Mouse (Mus musculus) erythroblast, embryonic 14.5 days (primary cell): ENCODE measurements around the gene Gm49601. TPM values are rescaled to one million over a fixed set of nuclear protein-coding genes. Genes with fewer than 3 reads are reported as not detected.
A peak's percentile ranks its signal among the peaks of the same experiment; 100 is the strongest.

ENCODE experiments used
- H3K27me3 ChIP-seq: 2 replicates; pipeline ENCODE4 v1.6.1; 2012; ENCODE audit warnings: inconsistent platforms; ENCODE audit not compliant: control insufficient read depth
- H3K36me3 ChIP-seq: 2 replicates; pipeline ENCODE4 v1.6.1; 2012; ENCODE audit warnings: mild to moderate bottlenecking, inconsistent platforms; ENCODE audit not compliant: control insufficient read depth
- H3K4me1 ChIP-seq: 2 replicates; pipeline ENCODE4 v1.6.1; 2012; ENCODE audit warnings: inconsistent platforms; ENCODE audit not compliant: control insufficient read depth
- H3K4me3 ChIP-seq: replicated peaks from 2 replicates; pipeline ENCODE3; 2012; ENCODE audit warnings: moderate library complexity, mild to moderate bottlenecking, inconsistent platforms
- H3K9me3 ChIP-seq: 2 replicates; pipeline ENCODE4 v1.6.1; 2012; ENCODE audit warnings: low read length, inconsistent platforms, mixed read lengths; ENCODE audit not compliant: control insufficient read depth
- GATA1 ChIP-seq: IDR thresholded peaks from 2 replicates; pipeline ENCODE4 v1.6.1; 2012; ENCODE audit warnings: low read length, inconsistent platforms, mixed read lengths
- TAL1 ChIP-seq: IDR thresholded peaks from 3 replicates; pipeline ENCODE4 v1.6.1; 2012; ENCODE audit warnings: low read length, inconsistent platforms, mixed read lengths
- polyA plus RNA-seq: library from polyadenylated mRNA; stranded (reverse); fragments of >175 nt; gene quantifications from 2 replicates; pipeline ENCODE4 v1.2.3, GENCODE M21; 2012

Gm49601 gene
- polyA plus RNA-seq, 1 experiment = 0.02 TPM

- Histone ChIP-seq H3K27me3 (peaks cover 71% of the 10 kb centered on the region), H3K36me3 (no peaks in the 10 kb centered on the region), H3K9me3 (peaks cover 6% of the 10 kb centered on the region; the same call in 1 of the 2 replicates), H3K4me1 (peaks cover 11% of the 10 kb centered on the region), H3K4me3 (no peak overlapping the region)
- TF ChIP-seq GATA1 (no peak), TAL1 (no peak)
Measured at GRCm38 (mm10) chr16:18618297-18618696, 7.9 kb downstream of the Gm49601 start.

DNA sequence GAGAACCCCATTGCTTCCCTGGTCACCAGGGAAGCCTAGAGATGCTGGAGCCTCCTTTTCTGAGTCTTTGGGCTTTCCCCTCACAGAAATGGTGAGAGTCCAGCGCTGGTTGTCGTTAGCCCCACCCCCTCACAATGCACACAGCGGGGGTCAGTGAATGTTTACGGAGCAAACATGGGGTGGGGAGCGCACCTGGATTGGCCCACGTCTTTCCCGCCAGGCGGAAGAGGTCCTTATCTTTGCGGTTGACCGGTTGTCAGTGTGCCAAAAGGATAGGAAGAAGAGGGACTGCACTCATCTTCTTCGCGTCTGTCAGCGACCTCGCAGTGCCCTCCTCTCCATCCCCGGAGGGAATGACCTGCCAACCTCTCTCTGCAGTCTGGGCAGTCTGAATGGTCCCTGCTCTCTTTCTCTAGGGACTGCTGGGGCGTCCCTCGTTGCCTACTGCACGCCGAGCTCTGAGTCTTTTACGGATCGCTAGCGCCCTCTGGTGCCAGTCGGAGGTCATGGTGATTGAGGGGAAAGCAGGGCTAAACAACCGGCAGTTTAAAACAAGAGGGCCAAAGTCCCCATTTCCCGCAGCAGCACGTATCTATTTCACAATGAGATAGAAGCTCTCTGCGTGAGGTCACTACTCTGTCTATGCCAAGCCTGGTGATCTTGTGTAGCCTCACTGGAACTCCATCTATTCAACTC lies 8.7 kb downstream of the Gm49601 start:
- TF ChIP-seq TAL1 = no peak
- no peak for TF ChIP-seq GATA1
- Histone ChIP-seq H3K4me3 (peak overlapping the region; percentile 33), H3K27me3 (peaks cover 65% of the 10 kb centered on the region), H3K4me1 (peaks cover 11% of the 10 kb centered on the region), H3K9me3 (peaks cover 6% of the 10 kb centered on the region; the same call in 1 of the 2 replicates), H3K36me3 (no peaks in the 10 kb centered on the region)

DNA sequence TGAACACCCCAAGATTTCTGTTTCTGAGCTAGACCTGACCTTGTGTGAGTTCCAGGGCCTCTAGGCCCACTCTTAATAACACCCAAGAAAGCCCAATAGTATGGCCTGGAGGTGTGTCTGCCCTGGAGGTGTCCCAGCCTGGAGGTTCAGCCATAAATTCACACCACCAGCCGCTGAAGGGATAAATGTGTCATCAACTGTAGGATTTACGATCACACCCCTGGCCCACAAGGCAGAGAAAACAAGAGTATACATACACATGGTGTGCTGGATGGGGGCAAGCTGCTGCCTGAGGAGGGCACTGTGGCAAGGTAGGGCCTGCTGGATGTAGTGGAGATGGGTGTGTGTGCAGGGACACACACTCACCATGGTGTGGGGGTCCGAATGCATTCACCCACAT lies 12.9 kb downstream of the Gm49601 start:
- no peaks in the 10 kb centered on the region for H3K36me3 ChIP-seq
- H3K9me3 ChIP-seq = no peaks in the 10 kb centered on the region
- H3K4me1 ChIP-seq = peaks cover 6% of the 10 kb centered on the region
- no peak overlapping the region for H3K4me3 ChIP-seq
- TF ChIP-seq GATA1 (no peak), TAL1 (no peak)
- H3K27me3 ChIP-seq = peaks cover 39% of the 10 kb centered on the region

DNA sequence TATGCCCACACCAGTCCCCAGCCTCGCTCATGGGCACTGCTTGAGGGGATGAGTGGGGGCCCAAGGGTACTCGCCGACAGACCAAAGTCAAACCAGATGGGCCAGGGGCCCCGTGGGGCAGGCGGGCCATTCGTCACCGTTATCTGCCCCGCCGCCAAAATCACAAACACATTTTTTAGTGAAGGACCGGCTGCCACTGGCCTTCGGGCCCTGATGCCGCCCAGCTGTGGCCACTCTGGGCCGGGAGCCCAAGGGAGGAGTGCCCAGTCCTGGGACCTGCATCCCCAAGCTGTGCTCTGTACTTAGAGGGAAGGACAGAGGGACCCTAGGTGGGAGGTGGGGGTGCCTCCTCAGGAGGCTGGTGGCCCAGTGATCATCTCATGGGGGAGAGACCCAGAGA lies 14.5 kb downstream of the Gm49601 start:
- Histone ChIP-seq H3K4me3 (no peak overlapping the region), H3K9me3 (no peaks in the 10 kb centered on the region), H3K4me1 (no peaks in the 10 kb centered on the region), H3K36me3 (no peaks in the 10 kb centered on the region), H3K27me3 (peaks cover 35% of the 10 kb centered on the region)
- TF ChIP-seq TAL1 = no peak
- TF ChIP-seq GATA1 = no peak

- H3K4me3 ChIP-seq = no peak overlapping the region
- H3K27me3 ChIP-seq = peaks cover 30% of the 10 kb centered on the region
- H3K4me1 ChIP-seq = no peaks in the 10 kb centered on the region
- TF ChIP-seq GATA1 (no peak), TAL1 (no peak)
- H3K36me3 ChIP-seq = no peaks in the 10 kb centered on the region
- no peaks in the 10 kb centered on the region for H3K9me3 ChIP-seq
Measured at GRCm38 (mm10) chr16:18609099-18609498, 17.1 kb downstream of the Gm49601 start.

DNA sequence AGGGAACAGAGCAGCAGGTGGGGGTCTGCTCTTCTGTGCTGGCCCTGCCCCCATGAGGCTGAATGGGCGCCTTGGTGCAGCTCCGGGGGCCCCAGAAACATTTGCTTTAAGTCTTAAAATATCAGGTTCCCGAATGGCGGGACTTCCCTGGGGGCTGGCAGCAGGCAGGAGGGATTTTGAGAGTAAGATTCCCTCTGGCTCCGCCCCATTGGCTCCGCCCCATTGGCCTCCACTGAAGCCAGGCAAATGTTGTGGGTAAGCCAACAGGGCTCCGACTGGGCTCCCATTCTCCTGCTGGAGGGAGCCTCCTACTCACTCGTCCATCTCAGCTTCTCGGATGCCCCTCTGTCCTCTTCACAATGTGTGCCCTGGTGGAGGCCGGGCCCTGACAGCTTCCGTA lies 18.0 kb downstream of the Gm49601 start:
- Histone ChIP-seq H3K9me3 (no peaks in the 10 kb centered on the region), H3K4me3 (no peak overlapping the region), H3K27me3 (peaks cover 30% of the 10 kb centered on the region), H3K36me3 (no peaks in the 10 kb centered on the region), H3K4me1 (no peaks in the 10 kb centered on the region)
- TF ChIP-seq GATA1 = no peak
- TF ChIP-seq TAL1 = no peak

DNA sequence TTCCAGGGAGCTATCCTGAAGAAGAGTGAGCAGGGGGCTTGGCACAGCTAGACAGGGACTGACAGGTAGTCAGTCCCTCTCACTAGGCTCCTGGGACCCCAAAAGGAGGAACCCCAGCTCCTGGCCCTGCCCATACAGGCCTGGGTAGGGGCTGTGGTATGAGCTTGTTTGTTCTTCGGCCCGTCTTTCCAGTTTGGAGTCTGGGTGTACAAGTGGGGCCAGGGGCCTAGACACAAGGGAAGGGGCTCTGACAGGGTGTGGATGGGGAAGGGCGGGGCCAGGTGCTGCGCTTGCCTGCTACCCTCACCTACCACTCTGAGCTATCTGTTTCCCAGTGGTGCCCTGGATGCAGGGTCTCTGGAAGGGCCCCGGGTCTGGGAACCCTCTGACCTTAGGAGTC lies 20.5 kb downstream of the Gm49601 start:
- no peak for TF ChIP-seq TAL1
- no peak for TF ChIP-seq GATA1
- Histone ChIP-seq H3K36me3 (no peaks in the 10 kb centered on the region), H3K4me1 (no peaks in the 10 kb centered on the region), H3K4me3 (no peak overlapping the region), H3K9me3 (no peaks in the 10 kb centered on the region), H3K27me3 (peaks cover 27% of the 10 kb centered on the region)

DNA sequence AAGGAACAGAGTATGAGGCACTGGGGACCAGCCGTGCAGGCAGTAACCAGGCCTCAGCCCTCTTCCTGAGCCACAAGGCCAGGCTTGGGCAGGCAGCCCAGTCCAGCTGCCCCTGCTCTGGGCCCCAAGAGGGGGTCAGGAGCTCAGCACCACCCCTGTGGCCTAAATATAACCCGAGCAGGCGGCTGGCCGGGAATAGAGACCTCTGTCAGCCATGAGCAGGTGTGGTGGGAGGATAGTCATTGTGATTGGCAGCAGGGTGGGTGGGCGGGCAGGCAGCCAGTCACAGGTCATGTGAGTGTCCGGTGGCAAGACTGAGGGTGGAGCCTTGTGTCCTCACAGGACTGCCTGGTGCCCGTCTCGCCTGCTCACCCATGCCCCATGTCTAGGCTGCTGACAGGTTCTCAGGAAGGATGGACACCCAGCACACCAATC lies 21.9 kb downstream of the Gm49601 start:
- no peak overlapping the region for H3K4me3 ChIP-seq
- no peaks in the 10 kb centered on the region for H3K4me1 ChIP-seq
- H3K27me3 ChIP-seq = peaks cover 20% of the 10 kb centered on the region
- H3K36me3 ChIP-seq = no peaks in the 10 kb centered on the region
- H3K9me3 ChIP-seq = no peaks in the 10 kb centered on the region
- TF ChIP-seq TAL1 = no peak
- TF ChIP-seq GATA1 = no peak

- Histone ChIP-seq H3K27me3 (peaks cover 8% of the 10 kb centered on the region), H3K36me3 (no peaks in the 10 kb centered on the region), H3K9me3 (no peaks in the 10 kb centered on the region), H3K4me3 (no peak overlapping the region), H3K4me1 (no peaks in the 10 kb centered on the region)
- TF ChIP-seq GATA1 (no peak), TAL1 (no peak)
Measured at GRCm38 (mm10) chr16:18601447-18601846, 24.8 kb downstream of the Gm49601 start.

GRCm38 (mm10) chr16:18598006-18598405 lies 28.2 kb downstream of the Gm49601 start:
- Histone ChIP-seq H3K4me1 (no peaks in the 10 kb centered on the region), H3K4me3 (no peak overlapping the region), H3K36me3 (no peaks in the 10 kb centered on the region), H3K27me3 (peaks cover 28% of the 10 kb centered on the region), H3K9me3 (no peaks in the 10 kb centered on the region)
- no peak for TF ChIP-seq GATA1
